Mouse (Mus musculus): ENCODE data around the gene Cpeb3. TPM values are rescaled to one million over a fixed set of nuclear protein-coding genes. Genes with fewer than 3 reads are reported as not detected.

Gene Cpeb3
- polyA plus RNA-seq, 1 experiment from 2014 or later, result 1.1 TPM

Other genes with a start within 250 kb of the Cpeb3 start
- gene March5, start 1.1 kb downstream of the Cpeb3 start, polyA plus RNA-seq (2015; fragmentation: Nextera tagmentation; extraction: Ambion mirVana), result 87.7 and 89.9 TPM in 2 replicates
- gene Ide, start 129.3 kb upstream of the Cpeb3 start, polyA plus RNA-seq (2015; fragmentation: Nextera tagmentation; extraction: Ambion mirVana), result 49.5 and 58.6 TPM in 2 replicates
- gene Kif11, start 167.8 kb upstream of the Cpeb3 start, polyA plus RNA-seq (2015; fragmentation: Nextera tagmentation; extraction: Ambion mirVana), result 42.0 and 42.4 TPM in 2 replicates
- gene Hhex, start 226.2 kb upstream of the Cpeb3 start, polyA plus RNA-seq (2015; fragmentation: Nextera tagmentation; extraction: Ambion mirVana), result 8.9 and 9.7 TPM in 2 replicates